Mouse (Mus musculus): ENCODE results near the gene Pitpnb.

Pitpnb gene

DNA sequence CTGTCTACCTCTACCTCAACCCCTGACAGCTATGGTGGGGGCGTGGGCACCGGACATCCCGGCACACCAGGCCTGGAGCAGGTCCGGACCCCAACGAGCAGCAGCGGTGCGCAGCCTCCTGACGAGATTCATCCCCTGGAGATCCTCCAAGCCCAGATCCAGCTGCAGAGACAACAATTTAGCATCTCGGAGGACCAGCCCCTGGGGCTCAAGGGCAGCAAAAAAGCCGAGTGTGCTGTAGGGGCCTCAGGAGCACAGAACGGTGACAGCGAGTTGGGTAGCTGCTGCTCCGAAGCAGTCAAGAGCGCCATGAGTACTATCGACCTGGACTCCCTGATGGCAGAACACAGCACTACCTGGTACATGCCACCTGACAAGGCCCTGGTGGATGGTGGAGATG lies 90.9 kb downstream of the Pitpnb start:
- DNase-seq (ENCODE audit: low read depth, low spot score) = no peak

DNA sequence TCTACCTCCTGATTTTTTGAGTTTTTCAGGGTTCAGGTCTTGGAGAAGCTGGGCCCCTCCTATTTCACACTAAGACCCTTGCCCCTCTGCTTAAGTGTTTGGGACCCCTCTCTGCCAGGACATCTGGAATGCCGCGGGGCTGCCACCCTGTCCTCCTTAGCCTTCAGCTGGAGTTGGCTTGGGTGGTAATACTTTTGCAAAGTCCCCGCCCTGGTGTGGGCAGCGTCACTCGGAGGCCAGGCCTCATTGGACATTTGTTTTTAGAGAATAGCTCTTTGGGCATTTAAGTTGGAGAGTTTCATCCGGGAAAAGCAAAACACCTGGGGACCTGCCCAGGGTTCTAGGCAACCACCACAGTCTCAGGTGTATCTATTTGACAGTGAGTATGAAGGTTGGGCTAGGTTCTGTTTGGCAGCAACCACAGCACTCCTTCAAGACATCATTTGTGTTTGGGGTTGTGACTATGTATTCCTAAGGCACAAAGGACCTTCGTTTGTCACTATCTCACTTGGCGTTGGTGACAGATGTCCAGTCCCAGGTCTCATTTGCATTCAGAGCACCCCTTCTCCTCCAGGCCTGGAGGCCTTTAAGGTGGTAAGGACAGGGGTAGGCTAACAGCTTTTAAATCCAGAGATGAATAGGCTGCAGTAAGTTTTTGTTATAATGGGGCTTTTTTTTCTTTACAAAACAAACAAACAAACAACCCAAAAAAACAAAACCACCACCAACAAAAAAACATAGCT lies 91.7 kb downstream of the Pitpnb start:
- no peak for DNase-seq (ENCODE audit: low read depth, low spot score)

DNA sequence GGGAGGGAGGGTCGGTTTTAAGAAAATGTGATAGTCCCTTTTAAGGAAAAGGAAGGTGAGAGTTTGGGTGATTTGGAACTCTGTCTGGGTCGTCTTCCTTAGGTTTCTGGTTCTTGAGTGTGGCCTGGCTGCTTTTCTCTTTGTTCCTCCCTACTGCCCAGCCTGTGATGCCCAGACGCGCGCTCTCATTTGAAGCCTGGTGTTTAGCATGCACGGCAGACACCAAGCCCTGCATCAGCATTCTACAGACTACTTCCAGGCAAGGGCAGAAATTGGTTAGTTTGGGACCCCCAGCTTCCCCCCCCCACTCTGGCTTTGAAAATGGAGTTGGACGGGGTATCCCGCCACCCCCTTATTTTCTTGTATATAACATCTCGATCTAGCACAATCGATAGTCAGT lies 92.4 kb downstream of the Pitpnb start:
- DNase-seq (ENCODE audit: low read depth, low spot score) = no peak

DNA sequence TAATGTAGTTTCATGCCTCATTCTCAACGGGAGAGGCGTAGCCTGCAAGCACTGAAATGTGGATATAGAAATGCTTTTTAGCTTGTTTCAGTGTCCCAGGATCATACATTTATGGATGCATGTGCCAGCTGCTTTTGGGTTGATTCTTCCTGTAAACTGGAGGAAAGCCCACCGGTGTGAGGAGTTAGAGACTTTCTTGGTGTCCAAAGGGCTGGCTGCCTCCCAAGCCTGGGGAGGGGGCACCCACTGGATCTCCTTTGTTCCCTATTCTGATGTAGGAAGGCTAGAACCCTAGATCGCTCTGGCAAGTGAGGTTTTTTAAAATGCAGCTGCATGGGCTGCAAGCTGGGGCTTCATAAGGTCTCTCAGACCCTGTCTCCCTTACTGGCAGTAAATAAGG lies 93.1 kb downstream of the Pitpnb start:
- DNase-seq (ENCODE audit: low read depth, low spot score) = no peak

DNA sequence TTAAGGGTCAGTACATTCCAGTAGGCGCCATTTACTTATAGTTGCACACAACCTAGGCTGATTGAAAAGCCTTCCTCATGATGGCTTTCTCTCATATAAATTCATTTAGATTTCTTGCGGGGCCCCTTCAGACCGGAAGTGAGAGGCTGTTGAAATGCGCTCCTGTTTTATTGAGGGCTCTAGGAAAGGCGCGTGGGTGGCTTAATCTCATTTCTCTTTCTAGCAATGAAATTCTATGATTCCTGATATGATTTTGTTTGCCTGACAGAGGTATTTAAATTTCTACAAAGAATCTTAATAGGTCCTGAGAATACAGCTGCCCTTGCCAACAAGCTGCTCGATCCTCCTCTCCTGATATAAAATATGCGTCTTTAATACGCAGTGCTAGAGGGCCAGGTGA lies 95.2 kb downstream of the Pitpnb start:
- DNase-seq (ENCODE audit: low read depth, low spot score) = no peak

DNA sequence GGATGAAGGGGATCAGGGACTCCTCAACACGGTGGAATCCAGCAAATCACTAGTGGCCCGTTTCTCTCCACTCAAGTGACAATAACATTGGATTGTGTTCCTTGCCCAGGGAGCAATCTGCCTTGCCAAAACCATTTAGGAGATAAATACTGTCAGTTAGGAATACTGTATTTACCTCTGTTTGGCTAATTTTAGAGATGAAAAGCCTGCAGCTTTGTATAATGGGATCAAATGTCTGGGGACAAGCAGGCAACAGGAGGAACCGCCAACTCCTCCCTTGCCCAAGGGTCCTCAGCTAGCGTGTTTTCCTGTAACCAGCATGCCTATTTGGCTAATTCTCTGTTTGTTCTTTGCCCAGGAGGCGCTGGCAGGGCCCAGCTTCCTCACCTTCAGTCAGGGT lies 95.7 kb downstream of the Pitpnb start:
- DNase-seq (ENCODE audit: low read depth, low spot score) = no peak

DNA sequence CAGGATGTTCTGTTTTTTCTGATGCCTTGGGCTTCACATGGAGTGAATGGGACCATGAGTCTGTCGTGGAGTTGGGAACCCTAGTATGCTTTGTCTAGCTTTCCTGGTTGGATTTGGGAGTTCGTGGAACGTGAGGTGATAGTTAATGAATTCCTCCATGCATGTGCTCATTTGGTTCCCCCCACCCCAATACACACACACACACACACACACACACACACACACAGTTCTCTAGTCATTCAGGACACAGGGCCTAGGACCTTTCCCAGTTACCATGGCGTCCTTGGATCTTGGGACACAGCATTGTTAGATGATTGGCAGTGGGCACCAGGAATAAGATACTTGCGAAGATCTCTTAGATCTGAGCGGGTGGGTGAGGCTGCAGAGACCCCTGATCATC lies 98.3 kb downstream of the Pitpnb start:
- DNase-seq (ENCODE audit: low read depth, low spot score) = no peak

DNA sequence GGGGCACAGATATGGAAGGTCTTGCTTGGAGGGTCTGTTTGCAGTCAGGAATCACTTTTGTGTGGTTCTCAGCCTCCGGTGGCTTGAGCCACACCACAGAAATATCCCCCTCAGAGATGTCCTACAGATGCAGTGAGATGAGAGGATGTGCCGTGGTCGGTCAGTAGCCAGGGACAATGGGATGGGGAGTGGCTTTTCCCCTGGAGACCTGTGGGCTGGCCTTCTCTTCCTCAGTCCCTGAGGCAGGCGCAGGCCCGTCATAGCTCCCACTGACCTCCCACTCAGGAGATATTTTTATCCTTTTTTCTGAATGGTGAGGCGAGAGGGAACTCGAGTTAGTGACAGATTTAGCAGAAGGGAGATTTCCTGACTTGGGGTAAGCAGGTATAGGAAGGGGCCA lies 99.2 kb downstream of the Pitpnb start:
- DNase-seq (ENCODE audit: low read depth, low spot score) = no peak

DNA sequence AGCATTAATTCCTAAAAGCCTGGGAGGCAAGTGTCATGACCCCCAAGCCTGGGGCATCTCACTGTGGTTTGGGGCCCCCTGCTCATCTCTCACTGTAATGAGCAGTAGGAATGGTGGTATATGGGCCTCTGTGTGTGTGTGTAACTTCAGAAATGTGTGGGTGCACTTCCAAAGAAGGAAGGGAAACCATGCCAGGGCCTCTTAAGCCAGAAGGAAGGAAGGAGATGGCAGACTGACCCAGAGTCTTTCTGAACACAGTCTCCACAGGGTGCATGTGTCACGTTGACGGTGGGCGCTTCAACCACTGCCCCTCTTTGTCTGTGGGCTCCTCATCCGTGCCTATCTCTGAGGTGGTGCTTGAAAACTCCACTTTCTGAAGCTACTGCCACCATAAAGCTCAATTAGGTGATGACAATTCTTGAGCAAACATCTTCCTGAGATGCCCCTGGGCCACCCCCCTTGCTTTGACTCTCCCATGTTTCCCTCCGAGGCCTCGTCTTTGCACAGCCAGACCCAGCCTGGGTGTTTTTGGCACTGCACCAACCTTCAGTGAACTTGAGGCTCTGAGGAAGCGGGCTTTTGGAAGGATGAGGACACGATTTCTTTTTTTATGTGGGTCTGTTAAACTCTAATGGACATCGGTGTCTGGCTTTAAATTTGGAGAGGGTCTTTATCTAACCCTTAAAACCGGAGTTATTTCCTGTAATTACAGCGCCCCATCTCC lies 100.6 kb downstream of the Pitpnb start:
- DNase-seq (ENCODE audit: low read depth, low spot score) = no peak

DNA sequence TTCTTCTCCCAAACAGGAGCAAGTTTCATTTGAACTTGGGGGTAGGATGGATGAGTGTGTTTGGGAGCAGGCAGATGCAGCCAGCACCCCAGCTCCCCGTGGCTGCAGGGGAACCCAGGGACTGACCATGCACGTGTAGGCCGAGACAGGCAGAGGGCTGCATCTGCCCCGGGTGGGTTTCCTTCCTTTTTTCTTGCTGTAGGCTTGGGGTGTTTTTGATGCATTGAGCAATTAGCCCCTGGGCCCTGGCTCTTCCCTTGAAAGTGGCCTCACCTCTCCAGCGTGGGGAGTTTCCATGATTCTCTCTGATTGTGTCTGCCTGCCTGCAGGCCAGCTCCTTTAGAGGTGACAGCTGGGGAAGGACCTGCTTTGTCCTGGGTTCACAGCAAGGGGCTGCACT lies 102.3 kb downstream of the Pitpnb start:
- DNase-seq (ENCODE audit: low read depth, low spot score) = no peak

DNA sequence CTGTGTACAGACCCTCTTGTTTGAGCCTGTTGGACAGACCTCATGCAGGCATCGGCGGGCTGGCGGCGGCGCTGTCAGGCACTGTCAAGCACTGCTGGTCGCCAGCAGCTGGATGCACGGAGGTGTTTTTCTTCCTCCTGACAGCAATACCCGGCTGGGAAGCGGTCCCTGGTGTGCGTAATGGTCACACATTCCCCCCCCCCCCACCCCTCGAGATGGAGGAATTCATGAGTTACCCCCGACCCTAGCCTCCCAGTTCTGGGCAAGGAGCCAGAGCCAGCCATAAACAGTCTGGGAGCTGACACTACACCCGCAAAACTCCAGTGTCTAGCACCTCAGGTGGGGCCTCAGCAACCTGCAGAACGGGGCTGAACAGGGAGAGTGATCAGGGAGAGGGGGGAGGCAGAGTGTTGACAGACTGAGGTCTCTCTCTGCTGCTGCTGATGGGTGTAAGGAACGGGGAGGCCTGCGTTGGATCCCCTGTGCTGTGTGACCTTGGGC lies 103.8 kb downstream of the Pitpnb start:
- no peak for DNase-seq (ENCODE audit: low read depth, low spot score)

DNA sequence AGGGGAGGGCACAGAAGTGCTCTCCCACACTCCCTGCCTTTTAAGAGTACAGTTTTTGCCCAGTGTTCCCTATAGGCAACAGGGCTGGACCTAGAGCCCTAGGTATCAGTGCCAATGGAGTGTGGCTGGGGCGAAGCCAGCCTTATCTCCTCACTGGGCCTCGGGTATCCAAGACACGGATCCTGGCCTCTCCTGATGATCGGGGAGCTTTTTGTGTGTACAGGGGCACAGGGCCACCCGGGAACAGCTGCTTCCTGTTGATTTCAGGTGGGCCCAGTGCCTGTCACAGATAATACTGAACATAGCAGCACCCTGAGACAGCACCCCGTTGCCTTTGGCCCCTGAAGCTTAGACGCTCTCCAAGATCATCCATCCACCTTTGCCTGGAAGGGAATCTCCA lies 105.7 kb downstream of the Pitpnb start:
- no peak for DNase-seq (ENCODE audit: low read depth, low spot score)

DNA sequence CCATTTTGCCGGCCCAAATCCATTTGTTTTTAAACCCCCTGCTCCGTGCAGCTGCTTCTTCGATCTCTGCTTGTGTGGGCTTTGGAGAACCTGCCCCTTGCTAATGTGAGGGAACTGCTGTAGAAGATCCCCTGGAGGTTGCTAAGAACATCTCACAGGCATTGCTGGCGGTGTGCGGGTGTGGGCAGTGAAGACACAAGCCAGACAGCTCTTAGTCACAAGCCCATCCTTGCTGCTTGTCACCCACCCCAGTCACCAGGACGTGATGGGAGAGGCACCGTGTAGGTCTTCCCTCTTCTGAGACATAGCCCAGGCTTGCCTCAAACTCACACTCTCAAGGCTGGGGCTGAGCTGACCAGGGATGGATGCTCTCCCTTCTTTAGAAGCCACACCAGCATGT lies 106.6 kb downstream of the Pitpnb start:
- DNase-seq (ENCODE audit: low read depth, low spot score) = no peak

Measured in WW6 (cell line).